Mouse (Mus musculus) ovary, postnatal 14 days (tissue): Measurements from ENCODE around the gene Sgsm1.
"Not testable (repeated sequence)": the region's sequence is repeated elsewhere in the genome, so short reads cannot be mapped to it uniquely, and the experiment has no call there.

Experiments
- DNase-seq: peaks from one replicate; pipeline ENCODE4 v3.0.0; 2022; ENCODE audit warnings: low spot score

Sgsm1 gene

GRCm38 (mm10) chr5:113310377-113311003 lies at the start of gene Sgsm1:
Sgsm1 (minus strand) TSS chr5:113310786.
- peak; percentile 44 for DNase-seq

- DNase-seq: no peak
These were observed 48.2 kb upstream of the Sgsm1 start for GRCm38 (mm10) chr5:113358833-113359232.

GRCm38 (mm10) chr5:113357656-113358055 lies 47.1 kb upstream of the Sgsm1 start:
- DNase-seq: no peak

- DNase-seq: no peak
These were observed 46.6 kb upstream of the Sgsm1 start, which contains the start of gene Aym1 for GRCm38 (mm10) chr5:113357186-113357585. Aym1 (plus strand) TSS chr5:113357294.

- no peak for DNase-seq
These were observed 43.7 kb upstream of the Sgsm1 start for GRCm38 (mm10) chr5:113354311-113354710.

GRCm38 (mm10) chr5:113352636-113353035 lies 42.0 kb upstream of the Sgsm1 start:
- DNase-seq: no peak

- DNase-seq: no peak
These were observed 41.2 kb upstream of the Sgsm1 start for GRCm38 (mm10) chr5:113351768-113352167.

- DNase-seq: no peak
These were observed 39.2 kb upstream of the Sgsm1 start for GRCm38 (mm10) chr5:113349810-113350209.

GRCm38 (mm10) chr5:113349226-113349625 lies 38.6 kb upstream of the Sgsm1 start:
- no peak for DNase-seq

GRCm38 (mm10) chr5:113348597-113348996 lies 38.0 kb upstream of the Sgsm1 start:
- DNase-seq: no peak

- DNase-seq: no peak
These were observed 37.0 kb upstream of the Sgsm1 start for GRCm38 (mm10) chr5:113347593-113347992.

- DNase-seq: not testable (repeated sequence)
These were observed 36.1 kb upstream of the Sgsm1 start for GRCm38 (mm10) chr5:113346651-113347050.

GRCm38 (mm10) chr5:113345781-113346180 lies 35.2 kb upstream of the Sgsm1 start:
- no peak for DNase-seq

GRCm38 (mm10) chr5:113344635-113345386 lies 34.2 kb upstream of the Sgsm1 start:
- DNase-seq: no peak

GRCm38 (mm10) chr5:113336281-113336680 lies 25.7 kb upstream of the Sgsm1 start:
- no peak for DNase-seq

GRCm38 (mm10) chr5:113335732-113336131 lies 25.1 kb upstream of the Sgsm1 start:
- DNase-seq: no peak

- no peak for DNase-seq
These were observed 24.3 kb upstream of the Sgsm1 start for GRCm38 (mm10) chr5:113334621-113335530.

GRCm38 (mm10) chr5:113332899-113333298 lies 22.3 kb upstream of the Sgsm1 start:
- DNase-seq: no peak

- no peak for DNase-seq
These were observed 21.7 kb upstream of the Sgsm1 start for GRCm38 (mm10) chr5:113332239-113332638.

GRCm38 (mm10) chr5:113330202-113330601 lies 19.6 kb upstream of the Sgsm1 start:
- no peak for DNase-seq

- no peak for DNase-seq
These were observed 18.9 kb upstream of the Sgsm1 start for GRCm38 (mm10) chr5:113329463-113329862.
